ENCODE assay signal across 32 mouse cellular contexts in genomic region chr14:121965461-121965860, GRCm38 (mm10). TPM values are rescaled to one million over a fixed set of nuclear protein-coding genes. Genes with fewer than 3 reads are reported as not detected.
DNase-seq lines count a peak whose midpoint lies in the region; ATAC-seq and TF ChIP-seq lines count a peak whose summit lies in the region.
"Had no signal": no experiment of that assay in that cellular context is flagged by ENCODE, and none has a peak within 500 bp of the region (broad histone marks: within the 10 kb centered on the region; RNA-seq: fewer than 3 reads in every experiment).

No protein-coding gene starts in this region.

- no peak for TF ChIP-seq POLR2A in thymus, adult 2 months (IDR thresholded peaks at IDR 0.05; ENCODE audit: control insufficient read depth, extremely low read depth, insufficient read depth, low read length, poor library complexity)
- TF ChIP-seq POLR2A in CH12.LX (IDR thresholded peaks at IDR 0.05; ENCODE audit: low read depth, low read length) = no peak

- DNase-seq in heart, embryonic 10.5 days (ENCODE audit: low spot score) = no peak
- no peak for DNase-seq in heart, postnatal 36 days
- no peak for DNase-seq in thymus, adult 2 months
- DNase-seq in thymus, postnatal 10 days (ENCODE audit: low spot score in 2 of 2) = no peak
- DNase-seq in CH12.LX (ENCODE audit: extremely low read depth) = no peak
- DNase-seq in naive thymus-derived CD4-positive, alpha-beta T cell, adult 2 months (ENCODE audit: low read depth) = peak; percentile 67
- DNase-seq in layer of hippocampus, postnatal 14 days (ENCODE audit: low spot score in 2 of 2) = no peak
- DNase-seq: adrenal gland, adult 2 months; cerebellum, adult 11 months; cerebellum, adult 9-11 months; gastrocnemius, postnatal 36 days; kidney, adult 9 months; kidney, postnatal 10 days; liver, embryonic 13.5 days; lung, adult 18-20 months; right cerebral cortex, adult 18-20 months had no signal

- H3K27ac ChIP-seq in heart, embryonic 10.5 days = peak overlapping the region; percentile 49; the same call in 1 of the 2 replicates
- peak overlapping the region; percentile 3 for H3K27ac ChIP-seq in thymus, adult 2 months (ENCODE audit: control insufficient read depth, insufficient read depth, low read length)
- H3K27ac ChIP-seq in CH12.LX (ENCODE audit: insufficient read depth, low read depth) = no peak overlapping the region
- no peak overlapping the region for H3K27ac ChIP-seq in hindbrain, embryonic 13.5 days
- H3K27ac ChIP-seq: embryonic facial prominence, embryonic 13.5 days; forebrain, embryonic 10.5 days; forebrain, embryonic 15.5 days; heart, adult 2 months; heart, embryonic 13.5 days; hindbrain, embryonic 14.5 days; limb, embryonic 10.5 days; limb, embryonic 15.5 days; liver, embryonic 13.5 days; neural tube, embryonic 12.5 days had no signal

- no peak for TF ChIP-seq EP300 in CH12.LX (IDR thresholded peaks at IDR 0.05; ENCODE audit: low read length)

- H3K9me3 ChIP-seq in heart, embryonic 10.5 days = no peaks in the 10 kb centered on the region
- no peaks in the 10 kb centered on the region for H3K9me3 ChIP-seq in CH12.LX (replicated peaks; ENCODE audit: low read length)
- H3K9me3 ChIP-seq in hindbrain, embryonic 13.5 days = no peaks in the 10 kb centered on the region
- H3K9me3 ChIP-seq: embryonic facial prominence, embryonic 13.5 days; forebrain, embryonic 10.5 days; forebrain, embryonic 15.5 days; heart, embryonic 13.5 days; limb, embryonic 10.5 days; limb, embryonic 15.5 days; liver, embryonic 13.5 days; neural tube, embryonic 12.5 days had no signal

- no peak for ATAC-seq in hindbrain, embryonic 13.5 days (ENCODE audit: low FRiP score)
- ATAC-seq: forebrain, embryonic 15.5 days; lung, postnatal 0 days; midbrain, embryonic 16.5 days had no signal

- WGBS in heart, embryonic 10.5 days = 82% methylated on average over 4 of the region's 4 CpGs
- 41% methylated on average over 4 of the region's 4 CpGs for WGBS in thymus, adult 2 months
- 93% methylated on average over 4 of the region's 4 CpGs for WGBS in hindbrain, embryonic 13.5 days

- no peaks in the 10 kb centered on the region for H3K27me3 ChIP-seq in heart, embryonic 10.5 days (ENCODE audit: insufficient read depth, poor library complexity, severe bottlenecking)
- H3K27me3 ChIP-seq in thymus, adult 2 months (ENCODE audit: control insufficient read depth, insufficient read depth, low read length) = no peaks in the 10 kb centered on the region
- no peaks in the 10 kb centered on the region for H3K27me3 ChIP-seq in CH12.LX (replicated peaks)
- H3K27me3 ChIP-seq in hindbrain, embryonic 13.5 days = no peaks in the 10 kb centered on the region
- H3K27me3 ChIP-seq: embryonic facial prominence, embryonic 13.5 days; forebrain, embryonic 15.5 days; heart, embryonic 13.5 days; limb, embryonic 15.5 days; liver, embryonic 13.5 days; neural tube, embryonic 12.5 days had no signal

- no peak for TF ChIP-seq CTCF in thymus, adult 2 months (IDR thresholded peaks at IDR 0.05; ENCODE audit: borderline replicate concordance, control insufficient read depth, extremely low read depth, insufficient read depth, low read length, poor library complexity)
- TF ChIP-seq CTCF in CH12.LX (conservative IDR thresholded peaks at IDR 0.05 in 1 of 2, IDR thresholded peaks at IDR 0.05 in 1 of 2; ENCODE audit: low read depth in 2 of 2, low read length in 2 of 2) = no peak

- H3K9ac ChIP-seq in CH12.LX (ENCODE audit: insufficient read depth, low read depth) = no peak overlapping the region
- H3K9ac ChIP-seq in hindbrain, embryonic 13.5 days = no peak overlapping the region
- H3K9ac ChIP-seq: embryonic facial prominence, embryonic 13.5 days; forebrain, embryonic 15.5 days; hindbrain, embryonic 14.5 days; limb, embryonic 15.5 days; liver, embryonic 13.5 days; neural tube, embryonic 12.5 days had no signal

- H3K36me3 ChIP-seq in heart, embryonic 10.5 days = no peaks in the 10 kb centered on the region
- no peaks in the 10 kb centered on the region for H3K36me3 ChIP-seq in thymus, adult 2 months (ENCODE audit: control insufficient read depth, insufficient read depth, low read length)
- peaks cover 0 to 17% of the 10 kb centered on the region in 2 experiments for H3K36me3 ChIP-seq in CH12.LX (replicated peaks in 1 of 2; ENCODE audit: control insufficient read depth in 1 of 2, insufficient read depth in 1 of 2, low read length in 1 of 2)
- H3K36me3 ChIP-seq in hindbrain, embryonic 13.5 days = no peaks in the 10 kb centered on the region
- H3K36me3 ChIP-seq: embryonic facial prominence, embryonic 13.5 days; forebrain, embryonic 10.5 days; forebrain, embryonic 15.5 days; heart, embryonic 13.5 days; limb, embryonic 10.5 days; limb, embryonic 15.5 days; liver, embryonic 13.5 days; neural tube, embryonic 12.5 days had no signal

- dilution Hi-C loops in CH12.LX (cut with MboI; ENCODE audit: extremely low pct_ligation_motif_present, extremely low pct_unique_long_range_greater_than_20kb, low sequenced_read_pairs) = no loop called here

- intact Hi-C loops in heart, postnatal 36 days (cut with DNase I) = no loop called here

- H3K4me2 ChIP-seq in CH12.LX (ENCODE audit: insufficient read depth, low read depth, poor library complexity, severe bottlenecking) = no peak overlapping the region
- no peak overlapping the region for H3K4me2 ChIP-seq in hindbrain, embryonic 13.5 days
- H3K4me2 ChIP-seq: embryonic facial prominence, embryonic 13.5 days; forebrain, embryonic 15.5 days; hindbrain, embryonic 14.5 days; limb, embryonic 15.5 days; liver, embryonic 13.5 days; midbrain, embryonic 11.5 days; neural tube, embryonic 12.5 days had no signal

- H3K4me3 ChIP-seq in heart, embryonic 10.5 days = no peak overlapping the region
- H3K4me3 ChIP-seq in thymus, adult 2 months (ENCODE audit: control insufficient read depth, insufficient read depth, low read length) = no peak overlapping the region
- no peak overlapping the region for H3K4me3 ChIP-seq in CH12.LX (replicated peaks in 1 of 3; ENCODE audit: low read depth in 2 of 3, low read length in 2 of 3, poor library complexity in 1 of 3)
- H3K4me3 ChIP-seq in hindbrain, embryonic 13.5 days = no peak overlapping the region
- H3K4me3 ChIP-seq: embryonic facial prominence, embryonic 13.5 days; forebrain, embryonic 10.5 days; forebrain, embryonic 15.5 days; heart, adult 2 months; limb, embryonic 10.5 days; limb, embryonic 15.5 days; liver, embryonic 13.5 days; neural tube, embryonic 12.5 days had no signal

- H3K79me2 ChIP-seq in CH12.LX (replicated peaks; ENCODE audit: control insufficient read depth, extremely low read depth, insufficient read depth, poor library complexity, severe bottlenecking) = peaks cover 3% of the 10 kb centered on the region

- peaks cover 32% of the 10 kb centered on the region for H3K4me1 ChIP-seq in heart, embryonic 10.5 days
- peaks cover 39% of the 10 kb centered on the region for H3K4me1 ChIP-seq in thymus, adult 2 months (replicated peaks; ENCODE audit: control insufficient read depth, insufficient read depth, low read length)
- peaks cover 22 to 62% of the 10 kb centered on the region in 2 experiments for H3K4me1 ChIP-seq in CH12.LX (ENCODE audit: control insufficient read depth in 1 of 2, insufficient read depth in 2 of 2)
- H3K4me1 ChIP-seq in hindbrain, embryonic 13.5 days (replicated peaks) = peaks cover 12% of the 10 kb centered on the region
- H3K4me1 ChIP-seq: neural tube, embryonic 12.5 days had no signal

- in situ Hi-C loops in CH12.LX (cut with MboI; ENCODE audit: low pct_ligation_motif_present, low pct_unique_long_range_greater_than_20kb, low sequenced_read_pairs) = loop anchor here (5.0 kb wide), 1 partner anchor 33 kb away; no protein-coding TSS in a partner anchor

- no peak for TF ChIP-seq RAD21 in CH12.LX (IDR thresholded peaks at IDR 0.05; ENCODE audit: low read depth, low read length)

TF ChIP-seq in CH12.LX, 34 proteins besides CTCF, POLR2A, EP300 and RAD21:
- TF ChIP-seq TCF12 (IDR thresholded peaks at IDR 0.05; ENCODE audit: low read depth, low read length) (no peak), MAFK (IDR thresholded peaks at IDR 0.05; ENCODE audit: insufficient replicate concordance, low read length) (no peak), SIN3A (IDR thresholded peaks at IDR 0.05; ENCODE audit: low read length) (0 out of 2 replicates have a peak, but pooled peaks have one; percentile 7)
TF ChIP-seq in CH12.LX: peak in this region for 1.

RNA-seq across cellular contexts. Expression of gene Gpr183, which starts 0.5 kb away (rescaled TPM):
- polyA plus RNA-seq in heart, embryonic 10.5 days (2016; fragmentation: Nextera tagmentation; extraction: Ambion mirVana) = 1.6 and 2.3 TPM in 2 replicates
- total RNA-seq in heart, postnatal 36 days (2021) = 1 to 10 TPM; 1.2 to 2.0 TPM
- polyA plus RNA-seq in thymus, adult 2 months (2012; rRNA removed) = 10.1 and 10.3 TPM in 2 replicates
- total RNA-seq in CH12.LX (2012; rRNA removed) = 3.6 and 4.0 TPM in 2 replicates
- 16.2 and 16.3 TPM in 2 replicates for total RNA-seq in CH12.LX (2014; rRNA removed)
- polyA plus RNA-seq in CH12.LX (2012; ENCODE audit: insufficient read length, low read depth) = 8.3 and 8.7 TPM in 2 replicates
- under 1 TPM; 0.76 to 0.88 TPM for total RNA-seq in layer of hippocampus, postnatal 14 days (2021)
- polyA plus RNA-seq in hindbrain, embryonic 13.5 days (2015; fragmentation: Nextera tagmentation; extraction: Ambion mirVana) = 1.0 and 1.2 TPM in 2 replicates

RNA-seq across cellular contexts. Expression of gene Gpr18, which starts 49.9 kb away (rescaled TPM):
- polyA plus RNA-seq in heart, embryonic 10.5 days (2016; fragmentation: Nextera tagmentation; extraction: Ambion mirVana) = 0.34 TPM in 1 of 2 replicates, not detected in the other
- under 1 TPM; 0.33 to 0.46 TPM for total RNA-seq in heart, postnatal 36 days (2021)
- polyA plus RNA-seq in thymus, adult 2 months (2012; rRNA removed) = 24.8 and 32.8 TPM in 2 replicates
- 26.8 and 33.5 TPM in 2 replicates for total RNA-seq in CH12.LX (2012; rRNA removed)
- total RNA-seq in CH12.LX (2014; rRNA removed) = 32.5 and 37.0 TPM in 2 replicates
- 37.8 and 46.2 TPM in 2 replicates for polyA plus RNA-seq in CH12.LX (2012; ENCODE audit: insufficient read length, low read depth)
- total RNA-seq in layer of hippocampus, postnatal 14 days (2021) = not detected
- polyA plus RNA-seq in hindbrain, embryonic 13.5 days (2015; fragmentation: Nextera tagmentation; extraction: Ambion mirVana) = 0.21 and 0.36 TPM in 2 replicates
- total RNA-seq: gastrocnemius, adult 18-20 months; gastrocnemius, postnatal 36 days; heart, postnatal 4 days; left cerebral cortex, postnatal 10 days had no signal
- polyA plus RNA-seq: heart, embryonic 13.5 days; hindbrain, embryonic 14.5 days; liver, embryonic 13.5 days had no signal

Comparison
In these comparisons a context has a peak if more than half of its experiments do, and no peak if none do; other contexts are left out.
1. H3K27ac ChIP-seq: peak in heart, embryonic 10.5 days (single experiment) and thymus, adult 2 months (single experiment); none in CH12.LX (single experiment) and hindbrain, embryonic 13.5 days (single experiment).
2. RNA of gene Gpr18, which starts 49.9 kb away (polyA plus RNA-seq): 37.8 to 46.2 TPM in CH12.LX and 24.8 to 32.8 TPM in thymus, adult 2 months; 0.21 to 0.36 TPM in hindbrain, embryonic 13.5 days and 0.34 TPM in heart, embryonic 10.5 days; every median in the first group is over 10 times any median in the second.